Mouse (Mus musculus) stomach, adult 2 months (tissue): ENCODE measurements around the gene Lrrc30. TPM values are rescaled to one million over a fixed set of nuclear protein-coding genes. Genes with fewer than 3 reads are reported as not detected.

Experiments
- polyA plus RNA-seq: library from polyadenylated mRNA; depleted of rRNA; stranded (reverse); fragments of >200 nt; gene quantifications from 2 replicates; pipeline ENCODE4 v1.2.3, GENCODE M21; 2012; rRNA removed

Gene Lrrc30
- polyA plus RNA-seq, result 0.05 TPM in 1 of 2 replicates, not detected in the other

DNA sequence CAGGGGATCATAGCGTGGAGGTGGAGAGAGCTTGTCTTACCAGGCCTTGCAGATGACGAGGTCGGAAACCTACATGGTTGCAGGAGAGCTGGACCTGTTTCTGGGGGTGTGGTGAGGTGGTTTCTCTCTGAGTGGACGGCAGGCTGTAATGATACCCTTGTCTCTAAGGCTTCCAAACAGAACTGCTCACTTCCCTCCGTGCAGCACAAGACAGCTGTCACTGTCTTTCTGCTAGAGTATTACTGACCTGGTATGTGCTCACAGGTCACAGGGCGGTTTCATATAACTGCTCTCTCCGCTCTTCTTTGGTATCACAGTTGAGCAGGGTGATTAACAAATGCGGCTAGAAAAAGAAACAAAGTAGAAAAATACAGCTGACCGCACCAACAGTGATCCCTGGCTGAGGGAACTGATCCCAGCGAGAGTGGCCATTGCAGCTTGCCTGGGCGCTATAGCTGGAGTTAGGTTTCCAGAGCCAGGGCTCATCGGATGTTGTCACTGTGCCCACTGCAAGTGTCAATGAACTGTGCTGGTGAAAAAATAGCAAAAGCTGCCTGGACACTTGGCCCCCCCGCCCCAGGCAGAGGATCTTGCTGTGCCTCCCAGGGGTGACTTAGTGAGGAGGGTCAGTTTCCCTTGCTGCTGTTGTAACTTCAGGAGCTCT lies at the start of gene Lrrc30:
Lrrc30 (minus strand) TSS at position 48 of the 664 bp plus-strand sequence.

Other genes starting within 250 kb of the Lrrc30 start
- 0.78 and 0.92 TPM in 2 replicates for gene Lama1, start 64.5 kb upstream of the Lrrc30 start, polyA plus RNA-seq